Mouse (Mus musculus): ENCODE results near the gene Ppara. TPM values are rescaled to one million over a fixed set of nuclear protein-coding genes. Genes with fewer than 3 reads are reported as not detected.

Ppara gene
- polyA plus RNA-seq, 1 experiment from 2014 or later: 18.2 TPM

DNA sequence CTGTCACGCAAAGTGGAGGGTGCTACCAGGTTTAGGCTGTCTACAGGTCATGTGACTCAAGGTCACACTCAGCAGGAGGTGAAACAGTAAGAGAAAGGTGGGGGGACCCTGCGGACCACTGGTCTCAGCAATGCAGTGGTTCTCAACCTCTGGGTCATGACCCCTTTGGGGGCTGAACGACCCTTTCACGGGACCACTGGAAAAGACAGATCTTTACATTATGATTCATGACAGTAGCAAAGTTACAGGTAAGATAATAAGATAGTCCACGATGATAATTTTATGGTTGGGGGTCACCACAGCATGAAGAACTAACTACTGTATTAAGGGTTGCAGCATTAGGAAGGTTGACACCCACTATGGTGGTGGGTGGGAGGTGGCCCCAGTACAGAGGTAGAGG, 18.2 kb upstream of the Ppara start:
- Histone ChIP-seq H3K4me2 (replicated peaks) (no peak overlapping the region), H3K9me3 (no peaks in the 10 kb centered on the region), H3K9ac (no peak overlapping the region), H3K27ac (no peak overlapping the region), H3K4me1 (replicated peaks) (peaks cover 11% of the 10 kb centered on the region), H3K4me3 (replicated peaks) (no peak overlapping the region), H3K36me3 (no peaks in the 10 kb centered on the region), H3K27me3 (replicated peaks) (no peaks in the 10 kb centered on the region; the same call in 1 of the 2 replicates)
- ATAC-seq: 0 out of 2 replicates have a peak, but pooled peaks have one; percentile 10
- 77% methylated on average over 5 of the region's 5 CpGs for WGBS

DNA sequence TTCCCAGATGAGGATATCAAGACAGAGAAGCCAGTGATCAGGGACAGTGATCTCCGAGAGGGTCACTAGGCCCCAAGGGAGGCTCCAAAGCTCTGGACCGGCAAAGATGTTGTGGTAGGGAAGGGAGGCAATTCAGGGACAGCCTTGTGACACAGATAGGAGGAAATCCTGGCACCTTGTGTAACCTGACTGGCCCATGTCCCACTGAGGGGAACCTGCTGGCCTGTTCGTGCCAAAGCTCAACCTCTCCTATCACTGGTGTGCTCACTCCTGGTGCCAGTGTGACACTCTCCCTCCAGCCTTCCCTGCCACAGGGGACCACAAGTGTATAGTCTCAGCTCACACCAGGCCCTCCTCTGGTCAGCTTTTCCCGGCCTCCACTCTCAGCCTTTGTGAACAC, 17.8 kb upstream of the Ppara start:
- Histone ChIP-seq H3K27ac (no peak overlapping the region), H3K36me3 (no peaks in the 10 kb centered on the region), H3K4me2 (replicated peaks) (no peak overlapping the region), H3K4me1 (replicated peaks) (peaks cover 11% of the 10 kb centered on the region), H3K4me3 (replicated peaks) (no peak overlapping the region), H3K9ac (no peak overlapping the region), H3K9me3 (no peaks in the 10 kb centered on the region), H3K27me3 (replicated peaks) (no peaks in the 10 kb centered on the region; the same call in 1 of the 2 replicates)
- ATAC-seq: no peak
- 70% methylated on average over 4 of the region's 4 CpGs for WGBS

- H3K27me3 ChIP-seq (replicated peaks): no peaks in the 10 kb centered on the region; the same call in 1 of the 2 replicates
- H3K9ac ChIP-seq: no peak overlapping the region
- no peaks in the 10 kb centered on the region for H3K36me3 ChIP-seq
- no peak overlapping the region for H3K27ac ChIP-seq
- H3K4me3 ChIP-seq (replicated peaks): no peak overlapping the region
- ATAC-seq: no peak
- H3K9me3 ChIP-seq: no peaks in the 10 kb centered on the region
- no peak overlapping the region for H3K4me2 ChIP-seq (replicated peaks)
- H3K4me1 ChIP-seq (replicated peaks): 0 out of 2 replicates have a peak, but pooled peaks cover 6% of the 10 kb centered on the region
- 73% methylated on average over 2 of the region's 2 CpGs for WGBS
Observed at GRCm38 (mm10) chr15:85717800-85718199, 17.0 kb upstream of the Ppara start.

- no peak overlapping the region for H3K27ac ChIP-seq
- peak; percentile 72 for ATAC-seq
- no peak overlapping the region for H3K4me2 ChIP-seq (replicated peaks)
- H3K4me1 ChIP-seq (replicated peaks): 0 out of 2 replicates have a peak, but pooled peaks cover 6% of the 10 kb centered on the region
- H3K9me3 ChIP-seq: no peaks in the 10 kb centered on the region
- H3K9ac ChIP-seq: no peak overlapping the region
- no peak overlapping the region for H3K4me3 ChIP-seq (replicated peaks)
- no peaks in the 10 kb centered on the region; the same call in 1 of the 2 replicates for H3K27me3 ChIP-seq (replicated peaks)
- 63% methylated on average over 7 of the region's 7 CpGs for WGBS
- H3K36me3 ChIP-seq: no peaks in the 10 kb centered on the region
Observed at GRCm38 (mm10) chr15:85719017-85719416, 15.8 kb upstream of the Ppara start.

- 62% methylated on average over 6 of the region's 6 CpGs for WGBS
- Histone ChIP-seq H3K9ac (no peak overlapping the region), H3K27ac (no peak overlapping the region), H3K27me3 (replicated peaks) (no peaks in the 10 kb centered on the region; the same call in 1 of the 2 replicates), H3K9me3 (no peaks in the 10 kb centered on the region), H3K36me3 (no peaks in the 10 kb centered on the region), H3K4me2 (replicated peaks) (no peak overlapping the region), H3K4me3 (replicated peaks) (no peak overlapping the region), H3K4me1 (replicated peaks) (0 out of 2 replicates have a peak, but pooled peaks cover 6% of the 10 kb centered on the region)
- no peak for ATAC-seq
Observed at GRCm38 (mm10) chr15:85720366-85720841, 14.4 kb upstream of the Ppara start.

DNA sequence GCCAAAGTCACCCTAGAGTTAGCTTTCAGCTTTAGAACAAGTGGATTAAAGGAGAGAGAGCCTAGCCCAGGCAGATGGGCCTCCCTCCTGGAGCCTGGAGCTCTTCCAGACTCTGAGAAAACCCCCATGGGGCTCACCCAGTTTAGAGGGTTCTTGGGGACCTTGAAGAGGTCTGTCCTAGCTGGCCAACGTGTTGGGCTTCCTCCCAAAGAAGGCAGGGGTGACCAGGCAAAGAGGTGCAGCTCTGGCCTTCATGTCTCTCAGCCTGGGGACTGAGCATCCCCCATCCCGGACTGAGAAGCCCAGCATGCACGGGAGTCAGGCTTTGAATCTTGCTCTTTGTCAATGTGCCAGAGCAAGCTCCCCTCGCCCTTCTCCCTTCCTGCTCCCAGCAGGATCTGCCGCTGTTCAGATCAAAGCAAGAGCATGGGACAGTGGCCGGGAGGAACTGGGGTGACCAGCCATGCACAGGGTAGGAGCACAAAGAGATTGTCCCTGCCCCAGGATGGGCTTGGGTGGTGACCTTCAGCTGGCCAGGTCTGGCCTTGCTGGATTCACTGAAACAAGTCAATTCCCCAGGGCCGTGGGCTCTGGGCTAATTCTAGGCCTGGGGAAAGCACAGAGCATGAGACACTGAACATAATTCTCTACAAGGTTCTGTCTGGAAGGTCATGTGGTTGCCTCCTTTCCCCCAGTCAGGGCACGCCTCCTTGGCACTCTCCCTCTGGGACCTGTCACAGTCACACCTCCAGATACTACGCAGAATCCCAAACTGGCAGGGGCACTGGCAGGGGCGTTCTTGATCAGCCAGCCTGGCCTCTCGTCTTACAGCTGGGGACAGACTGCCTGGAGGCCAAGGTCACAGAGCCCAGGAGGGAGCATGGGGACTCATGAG, 10.3 kb upstream of the Ppara start:
- H3K9me3 ChIP-seq: no peaks in the 10 kb centered on the region
- no peak overlapping the region for H3K4me2 ChIP-seq (replicated peaks)
- H3K9ac ChIP-seq: no peak overlapping the region
- no peak; the same call in 1 of the 2 replicates for ATAC-seq
- WGBS: 48% methylated on average over 11 of the region's 11 CpGs
- H3K4me1 ChIP-seq (replicated peaks): 0 out of 2 replicates have a peak, but pooled peaks cover 2% of the 10 kb centered on the region
- no peaks in the 10 kb centered on the region for H3K36me3 ChIP-seq
- no peak overlapping the region for H3K27ac ChIP-seq
- no peak overlapping the region for H3K4me3 ChIP-seq (replicated peaks)
- no peaks in the 10 kb centered on the region; the same call in 1 of the 2 replicates for H3K27me3 ChIP-seq (replicated peaks)

DNA sequence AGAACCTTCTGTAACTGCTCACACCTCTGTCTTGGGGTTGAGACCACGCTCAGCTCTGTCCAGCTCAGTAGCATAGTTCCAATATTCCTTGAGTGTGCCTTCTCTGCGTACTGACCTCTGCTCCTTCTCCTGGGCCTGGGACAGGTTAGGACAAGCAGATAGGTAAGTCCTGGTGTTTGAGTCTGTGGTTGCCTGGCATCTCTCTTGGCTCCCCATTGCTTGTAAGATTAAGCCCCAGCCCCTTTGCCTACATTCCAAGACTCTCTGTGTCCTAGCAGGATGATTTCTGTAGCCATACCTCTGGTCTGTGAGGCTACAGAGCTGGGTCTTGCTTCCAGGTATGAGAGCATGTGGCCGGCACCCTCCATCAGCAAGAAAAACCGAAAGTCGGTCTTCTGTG, 6.6 kb upstream of the Ppara start:
- H3K27me3 ChIP-seq (replicated peaks): peaks cover 11% of the 10 kb centered on the region
- no peak overlapping the region for H3K27ac ChIP-seq
- no peaks in the 10 kb centered on the region for H3K9me3 ChIP-seq
- no peaks in the 10 kb centered on the region for H3K36me3 ChIP-seq
- 88% methylated on average over 5 of the region's 5 CpGs for WGBS
- H3K4me2 ChIP-seq (replicated peaks): no peak overlapping the region
- H3K4me1 ChIP-seq (replicated peaks): no peaks in the 10 kb centered on the region
- H3K4me3 ChIP-seq (replicated peaks): no peak overlapping the region
- H3K9ac ChIP-seq: no peak overlapping the region
- ATAC-seq: no peak

DNA sequence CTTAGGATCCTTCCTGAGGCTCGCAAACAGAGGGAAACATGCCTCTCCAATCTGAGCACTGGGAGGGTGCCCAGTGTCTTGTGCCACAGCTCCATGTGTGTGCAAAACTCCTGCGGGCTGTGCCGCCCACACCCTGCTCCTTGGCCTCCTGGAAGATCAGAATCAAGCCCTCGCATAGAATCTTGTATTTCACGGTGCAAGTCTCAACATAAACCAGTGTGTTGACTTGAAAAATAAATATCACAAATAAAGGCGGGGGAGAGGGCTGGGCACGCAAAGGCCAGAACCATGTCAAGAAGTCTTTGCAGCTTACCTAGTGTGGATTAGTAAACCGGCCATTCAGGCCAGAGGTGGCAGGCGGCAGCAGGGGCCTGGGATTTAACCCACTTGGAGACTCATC, 5.5 kb upstream of the Ppara start:
- H3K27me3 ChIP-seq (replicated peaks): peaks cover 15% of the 10 kb centered on the region
- H3K4me3 ChIP-seq (replicated peaks): no peak overlapping the region
- H3K4me2 ChIP-seq (replicated peaks): no peak overlapping the region
- no peak for ATAC-seq
- no peaks in the 10 kb centered on the region for H3K9me3 ChIP-seq
- H3K9ac ChIP-seq: no peak overlapping the region
- H3K4me1 ChIP-seq (replicated peaks): 0 out of 2 replicates have a peak, but pooled peaks cover 2% of the 10 kb centered on the region
- H3K27ac ChIP-seq: no peak overlapping the region
- H3K36me3 ChIP-seq: no peaks in the 10 kb centered on the region
- WGBS: 76% methylated on average over 9 of the region's 9 CpGs

GRCm38 (mm10) chr15:85730027-85730426, 4.8 kb upstream of the Ppara start:
- no peaks in the 10 kb centered on the region for H3K9me3 ChIP-seq
- ATAC-seq: no peak
- no peak overlapping the region for H3K4me3 ChIP-seq (replicated peaks)
- H3K27me3 ChIP-seq (replicated peaks): peaks cover 19% of the 10 kb centered on the region
- 0 out of 2 replicates have a peak, but pooled peaks cover 9% of the 10 kb centered on the region for H3K4me1 ChIP-seq (replicated peaks)
- H3K9ac ChIP-seq: no peak overlapping the region
- WGBS: 49% methylated on average over 2 of the region's 2 CpGs
- no peak overlapping the region for H3K27ac ChIP-seq
- H3K36me3 ChIP-seq: no peaks in the 10 kb centered on the region
- H3K4me2 ChIP-seq (replicated peaks): no peak overlapping the region

DNA sequence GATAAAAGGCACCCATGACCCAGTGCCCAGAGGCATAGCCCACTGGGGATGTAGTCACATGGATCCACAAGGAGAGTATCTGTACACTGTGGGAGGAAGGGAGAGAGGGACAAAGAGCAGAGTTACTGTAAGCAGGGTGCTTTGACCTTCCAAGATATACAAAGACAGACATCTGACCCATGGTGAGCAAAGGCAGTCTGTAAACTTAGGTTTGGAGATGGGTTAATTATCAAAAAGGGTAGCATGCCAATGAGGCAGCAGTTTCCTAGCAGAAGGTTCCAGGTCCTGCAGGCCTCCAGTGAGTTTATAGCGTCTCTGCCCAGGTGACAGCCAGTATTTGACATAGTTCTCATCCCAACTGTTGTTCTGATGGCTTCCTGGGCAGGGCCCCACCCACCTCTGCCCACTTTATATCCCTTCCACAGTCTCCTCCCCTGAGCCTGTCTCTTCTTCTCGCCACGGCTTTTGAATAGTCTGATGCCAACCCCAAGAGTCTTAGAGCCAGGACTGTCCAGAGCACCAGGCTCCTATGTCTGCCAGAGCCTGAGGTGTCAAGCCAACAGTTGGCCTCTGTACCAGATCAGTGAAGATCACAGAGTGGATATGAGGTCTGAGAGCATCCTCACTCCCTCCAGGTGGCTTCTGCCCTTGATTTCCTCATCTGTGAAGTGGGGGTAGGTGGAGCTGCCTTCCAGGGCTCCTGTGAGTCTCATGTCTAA, 2.7 kb upstream of the Ppara start:
- ATAC-seq: no peak
- Histone ChIP-seq H3K36me3 (no peaks in the 10 kb centered on the region), H3K4me1 (replicated peaks) (0 out of 2 replicates have a peak, but pooled peaks cover 10% of the 10 kb centered on the region), H3K27ac (no peak overlapping the region), H3K9ac (no peak overlapping the region), H3K27me3 (replicated peaks) (peaks cover 19% of the 10 kb centered on the region), H3K9me3 (no peaks in the 10 kb centered on the region), H3K4me2 (replicated peaks) (no peak overlapping the region), H3K4me3 (replicated peaks) (no peak overlapping the region)
- WGBS: 72% methylated on average over 3 of the region's 3 CpGs

GRCm38 (mm10) chr15:85732604-85732968, 2.2 kb upstream of the Ppara start:
- Histone ChIP-seq H3K27ac (no peak overlapping the region), H3K9ac (no peak overlapping the region), H3K4me1 (replicated peaks) (0 out of 2 replicates have a peak, but pooled peaks cover 10% of the 10 kb centered on the region), H3K9me3 (no peaks in the 10 kb centered on the region), H3K4me3 (replicated peaks) (no peak overlapping the region), H3K27me3 (replicated peaks) (peaks cover 19% of the 10 kb centered on the region), H3K36me3 (no peaks in the 10 kb centered on the region), H3K4me2 (replicated peaks) (no peak overlapping the region)
- 77% methylated on average over 5 of the region's 5 CpGs for WGBS
- no peak for ATAC-seq

GRCm38 (mm10) chr15:85733686-85734085, 1.1 kb upstream of the Ppara start:
- 0 out of 2 replicates have a peak, but pooled peaks cover 10% of the 10 kb centered on the region for H3K4me1 ChIP-seq (replicated peaks)
- WGBS: 84% methylated on average over 2 of the region's 2 CpGs
- no peak overlapping the region for H3K4me3 ChIP-seq (replicated peaks)
- ATAC-seq: no peak
- no peaks in the 10 kb centered on the region for H3K36me3 ChIP-seq
- H3K9me3 ChIP-seq: no peaks in the 10 kb centered on the region
- H3K9ac ChIP-seq: no peak overlapping the region
- no peak overlapping the region for H3K4me2 ChIP-seq (replicated peaks)
- H3K27ac ChIP-seq: no peak overlapping the region
- H3K27me3 ChIP-seq (replicated peaks): peaks cover 19% of the 10 kb centered on the region

Data from intestine, embryonic 15.5 days (tissue).